Mouse (Mus musculus): ENCODE data around the gene Slamf8.

Slamf8 gene

GRCm38 (mm10) chr1:172590385-172590784, at the start of gene Slamf8:
Slamf8 (minus strand) TSS chr1:172590568.
- no peak for DNase-seq

- no peak for DNase-seq
Observed at GRCm38 (mm10) chr1:172638781-172639180, 48.4 kb upstream of the Slamf8 start.

GRCm38 (mm10) chr1:172637801-172638200, 47.4 kb upstream of the Slamf8 start:
- DNase-seq: no peak

GRCm38 (mm10) chr1:172636266-172636665, 45.9 kb upstream of the Slamf8 start:
- DNase-seq: no peak

GRCm38 (mm10) chr1:172635258-172635657, 44.9 kb upstream of the Slamf8 start:
- no peak for DNase-seq

- DNase-seq: no peak
Observed at GRCm38 (mm10) chr1:172634136-172634535, 43.8 kb upstream of the Slamf8 start.

GRCm38 (mm10) chr1:172632451-172633326, 42.3 kb upstream of the Slamf8 start, which contains the start of gene Dusp23:
Dusp23 (minus strand) TSS chr1:172632962.
- DNase-seq: peak; percentile 90

- DNase-seq: no peak
Observed at GRCm38 (mm10) chr1:172631721-172632120, 41.4 kb upstream of the Slamf8 start.

GRCm38 (mm10) chr1:172629831-172630230, 39.5 kb upstream of the Slamf8 start:
- DNase-seq: no peak

GRCm38 (mm10) chr1:172626306-172626705, 35.9 kb upstream of the Slamf8 start:
- DNase-seq: no peak

- DNase-seq: no peak
Observed at GRCm38 (mm10) chr1:172624081-172624480, 33.7 kb upstream of the Slamf8 start.

GRCm38 (mm10) chr1:172623599-172623998, 33.2 kb upstream of the Slamf8 start:
- no peak for DNase-seq

- peak; percentile 67 for DNase-seq
Observed at GRCm38 (mm10) chr1:172619235-172619634, 28.9 kb upstream of the Slamf8 start.

- no peak for DNase-seq
Observed at GRCm38 (mm10) chr1:172618141-172618540, 27.8 kb upstream of the Slamf8 start.

- DNase-seq: no peak
Observed at GRCm38 (mm10) chr1:172617365-172618076, 27.2 kb upstream of the Slamf8 start.

- DNase-seq: peak; percentile 61
Observed at GRCm38 (mm10) chr1:172616537-172617300, 26.4 kb upstream of the Slamf8 start.

GRCm38 (mm10) chr1:172615412-172615811, 25.0 kb upstream of the Slamf8 start:
- DNase-seq: no peak

GRCm38 (mm10) chr1:172614654-172615053, 24.3 kb upstream of the Slamf8 start:
- no peak for DNase-seq

- no peak for DNase-seq
Observed at GRCm38 (mm10) chr1:172612745-172613144, 22.4 kb upstream of the Slamf8 start.

- no peak for DNase-seq
Observed at GRCm38 (mm10) chr1:172611304-172611703, 20.9 kb upstream of the Slamf8 start.

GRCm38 (mm10) chr1:172602326-172602725, 12.0 kb upstream of the Slamf8 start, which contains the start of gene Fcrl6:
Fcrl6 (minus strand) TSS chr1:172602551.
- no peak for DNase-seq

GRCm38 (mm10) chr1:172594495-172594894, 4.1 kb upstream of the Slamf8 start:
- peak; percentile 57 for DNase-seq

GRCm38 (mm10) chr1:172593956-172594355, 3.6 kb upstream of the Slamf8 start:
- DNase-seq: no peak
